Mouse (Mus musculus): ENCODE results near the gene Zmym4.

The Zmym4 gene

DNA sequence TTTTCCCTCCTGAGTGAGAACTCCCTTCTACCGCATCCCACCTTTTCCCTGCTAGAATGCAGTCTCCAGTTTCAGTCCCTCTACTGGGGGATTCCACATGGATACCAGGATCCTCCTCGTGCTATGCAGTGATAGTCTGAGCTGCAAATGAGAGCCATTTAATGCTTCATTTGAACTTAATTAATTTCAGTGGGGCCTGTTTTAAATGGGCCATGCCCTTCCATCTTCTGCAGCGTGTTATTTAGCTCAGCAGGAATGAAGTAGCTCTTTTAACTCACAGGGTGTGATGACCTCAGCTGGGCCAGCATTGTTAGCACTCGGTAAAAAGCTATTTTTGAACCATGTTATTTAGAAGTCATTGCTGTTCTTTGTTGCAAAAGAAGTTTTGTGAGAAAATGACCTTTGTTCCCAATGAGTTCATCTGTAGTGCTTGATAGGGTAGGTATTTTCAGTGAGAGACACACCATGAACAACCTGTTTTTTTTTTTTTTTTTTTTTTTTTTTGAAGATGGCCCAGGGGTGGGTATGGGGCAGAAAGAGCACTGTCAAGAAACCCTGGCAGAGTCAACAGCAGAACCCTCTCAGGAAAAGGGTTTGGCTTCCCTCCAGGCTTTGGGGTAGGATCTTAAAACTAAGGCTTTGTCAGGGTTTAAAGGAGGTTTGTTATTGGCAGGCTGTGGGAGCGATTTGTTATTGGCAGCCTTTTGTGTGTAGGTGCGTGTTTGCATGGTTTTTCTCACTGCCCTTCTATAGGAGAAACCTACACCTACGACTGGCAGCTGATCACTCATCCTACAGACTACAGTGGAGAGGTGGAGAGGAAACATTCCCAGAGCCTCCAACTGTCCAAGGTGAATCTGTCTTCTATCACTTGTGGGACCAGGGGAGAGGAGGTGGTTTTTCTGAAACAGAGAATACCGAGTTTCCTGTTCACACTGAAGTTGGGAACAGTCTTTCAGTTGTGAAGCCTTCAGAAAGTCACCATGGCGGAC lies 144.7 kb downstream of the Zmym4 start:
- no peak for DNase-seq (ENCODE audit: low spot score)

DNA sequence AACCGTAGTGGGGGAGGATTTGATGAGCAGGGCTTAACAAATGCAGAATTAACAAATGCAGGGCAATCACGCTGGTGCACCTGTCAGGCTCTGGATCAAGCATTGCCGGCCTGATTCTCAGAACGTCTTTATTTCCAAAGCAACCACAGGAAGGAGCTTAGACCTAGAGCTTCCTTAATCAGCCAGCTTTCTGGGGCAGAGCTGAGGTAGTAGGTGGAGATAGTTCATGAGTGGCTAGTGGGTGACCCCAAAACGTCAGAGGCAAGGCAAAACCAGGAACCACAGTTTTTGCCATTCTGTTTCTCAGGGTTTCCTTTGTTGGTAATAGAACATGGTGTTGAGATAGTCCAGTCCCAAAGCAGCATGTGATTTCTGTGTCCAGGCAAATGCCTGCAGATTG lies 153.1 kb downstream of the Zmym4 start:
- DNase-seq (ENCODE audit: low spot score) = no peak

DNA sequence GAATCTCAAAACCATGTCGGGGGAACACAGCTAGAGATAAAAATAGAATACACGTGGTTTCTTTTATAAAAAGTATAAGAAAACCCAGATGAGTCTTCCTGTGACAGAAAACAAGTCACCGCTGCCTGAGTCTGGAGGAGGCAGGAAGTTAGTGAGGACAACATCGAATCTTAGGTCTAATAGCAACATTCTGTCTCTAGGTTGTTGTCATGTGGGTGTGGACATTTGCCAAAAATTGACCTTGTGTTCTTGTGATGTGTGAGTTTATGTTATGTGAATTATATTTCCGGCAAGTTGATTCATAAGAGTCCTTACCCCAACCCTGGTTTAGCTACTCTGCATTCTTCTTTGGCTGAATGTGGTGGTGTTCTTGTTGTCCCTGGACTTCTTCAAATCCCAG lies 154.7 kb downstream of the Zmym4 start:
- DNase-seq (ENCODE audit: low spot score) = no peak

Data from left cerebral cortex, adult 11 months (tissue).